Mouse (Mus musculus): ENCODE data around the gene Cilp2. TPM values are rescaled to one million over a fixed set of nuclear protein-coding genes. Genes with fewer than 3 reads are reported as not detected.

Cilp2 gene
- polyA plus RNA-seq, 1 experiment from 2014 or later: 0.31 TPM

DNA sequence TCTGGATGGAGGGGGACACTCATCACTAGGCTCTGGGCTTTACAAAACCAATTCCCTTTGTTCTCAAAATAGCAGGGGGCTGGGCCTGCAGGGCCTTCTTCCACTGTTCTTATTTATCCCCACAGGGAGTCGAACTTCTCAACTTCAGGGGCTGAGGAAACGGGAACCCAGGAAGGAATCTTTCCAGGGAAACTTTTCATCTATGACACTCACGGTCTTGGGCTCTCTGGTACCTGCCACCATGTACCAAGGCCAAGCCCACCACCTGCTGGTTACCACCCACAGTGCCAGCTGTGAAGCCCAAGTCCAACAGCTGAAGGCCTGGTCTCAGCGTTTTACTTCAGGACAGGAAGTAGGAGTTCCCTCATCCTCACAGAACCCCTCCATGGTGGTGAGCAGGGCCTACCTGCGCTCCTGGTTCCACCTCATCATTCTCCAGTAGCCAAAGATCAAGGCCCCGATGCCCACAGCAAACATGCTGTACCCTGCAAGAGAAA is 7.4 kb upstream of the Cilp2 start:
- H3K27me3 ChIP-seq (ENCODE audit: control insufficient read depth, insufficient read depth, low read length): peaks cover 9% of the 10 kb centered on the region
- peaks cover 21% of the 10 kb centered on the region for H3K4me1 ChIP-seq (ENCODE audit: control insufficient read depth, insufficient read depth, low read length)
- no peak for ATAC-seq (ENCODE audit: low FRiP score)
- H3K27ac ChIP-seq (ENCODE audit: low read depth, low read length): no peak overlapping the region
- H3K9ac ChIP-seq (ENCODE audit: low read length): no peak overlapping the region
- DNase-seq (ENCODE audit: low spot score, missing footprints): peak; percentile 79
- no peak overlapping the region for H3K4me2 ChIP-seq
- no peaks in the 10 kb centered on the region; the same call in 1 of the 2 replicates for H3K36me3 ChIP-seq (ENCODE audit: control insufficient read depth, insufficient read depth, low read length)
- H3K9me3 ChIP-seq (ENCODE audit: control insufficient read depth, low read length): no peaks in the 10 kb centered on the region
- WGBS: 47% methylated on average over 6 of the region's 6 CpGs
- no peak overlapping the region for H3K4me3 ChIP-seq (ENCODE audit: low read depth, low read length)

GRCm38 (mm10) chr8:69893863-69894262 is 6.4 kb upstream of the Cilp2 start:
- WGBS: 31% methylated on average over 17 of the region's 17 CpGs
- Histone ChIP-seq H3K4me2 (no peak overlapping the region), H3K36me3 (ENCODE audit: control insufficient read depth, insufficient read depth, low read length) (no peaks in the 10 kb centered on the region; the same call in 1 of the 2 replicates), H3K4me1 (ENCODE audit: control insufficient read depth, insufficient read depth, low read length) (peaks cover 26% of the 10 kb centered on the region), H3K9me3 (ENCODE audit: control insufficient read depth, low read length) (no peaks in the 10 kb centered on the region), H3K27ac (ENCODE audit: low read depth, low read length) (no peak overlapping the region), H3K4me3 (ENCODE audit: low read depth, low read length) (no peak overlapping the region), H3K9ac (ENCODE audit: low read length) (no peak overlapping the region), H3K27me3 (ENCODE audit: control insufficient read depth, insufficient read depth, low read length) (peaks cover 19% of the 10 kb centered on the region)
- DNase-seq (ENCODE audit: low spot score, missing footprints) (peak; percentile 92), ATAC-seq (ENCODE audit: low FRiP score) (peak; percentile 29)

GRCm38 (mm10) chr8:69890813-69891241 is 3.3 kb upstream of the Cilp2 start:
- no peak overlapping the region for H3K4me3 ChIP-seq (ENCODE audit: low read depth, low read length)
- no peak overlapping the region for H3K4me2 ChIP-seq
- peaks cover 50% of the 10 kb centered on the region for H3K27me3 ChIP-seq (ENCODE audit: control insufficient read depth, insufficient read depth, low read length)
- no peak for ATAC-seq (ENCODE audit: low FRiP score)
- DNase-seq (ENCODE audit: low spot score, missing footprints): peak; percentile 93
- no peaks in the 10 kb centered on the region; the same call in 1 of the 2 replicates for H3K36me3 ChIP-seq (ENCODE audit: control insufficient read depth, insufficient read depth, low read length)
- H3K27ac ChIP-seq (ENCODE audit: low read depth, low read length): no peak overlapping the region
- peaks cover 34% of the 10 kb centered on the region for H3K4me1 ChIP-seq (ENCODE audit: control insufficient read depth, insufficient read depth, low read length)
- H3K9me3 ChIP-seq (ENCODE audit: control insufficient read depth, low read length): no peaks in the 10 kb centered on the region
- H3K9ac ChIP-seq (ENCODE audit: low read length): no peak overlapping the region
- WGBS: 37% methylated on average over 19 of the region's 19 CpGs

DNA sequence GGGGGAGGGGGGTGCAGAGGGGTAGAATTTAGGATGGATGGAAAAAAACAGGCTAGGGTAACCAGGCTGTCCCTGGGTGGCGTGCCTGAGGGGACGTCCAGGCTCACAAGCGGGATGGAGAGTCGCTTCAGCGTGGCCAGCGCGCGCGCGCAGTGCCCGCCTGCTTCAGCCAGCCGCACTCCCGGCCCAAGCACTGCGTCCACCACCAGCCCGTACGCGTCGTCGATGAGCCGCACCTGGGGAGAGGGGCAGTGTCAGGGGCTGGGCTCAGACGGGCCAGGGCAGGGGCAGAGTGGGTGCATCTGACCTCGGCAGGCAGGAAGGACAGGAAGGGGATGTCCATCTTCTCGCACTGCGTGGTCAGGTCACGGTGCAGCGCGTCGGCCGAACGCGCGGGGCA is 1.4 kb upstream of the Cilp2 start:
- Histone ChIP-seq H3K4me3 (ENCODE audit: low read depth, low read length) (peak overlapping the region; percentile 1), H3K4me1 (ENCODE audit: control insufficient read depth, insufficient read depth, low read length) (peaks cover 25% of the 10 kb centered on the region), H3K36me3 (ENCODE audit: control insufficient read depth, insufficient read depth, low read length) (no peaks in the 10 kb centered on the region; the same call in 1 of the 2 replicates), H3K4me2 (no peak overlapping the region), H3K9me3 (ENCODE audit: control insufficient read depth, low read length) (no peaks in the 10 kb centered on the region), H3K27ac (ENCODE audit: low read depth, low read length) (no peak overlapping the region), H3K27me3 (ENCODE audit: control insufficient read depth, insufficient read depth, low read length) (peaks cover 69% of the 10 kb centered on the region), H3K9ac (ENCODE audit: low read length) (no peak overlapping the region)
- DNase-seq (ENCODE audit: low spot score, missing footprints) (peak; percentile 87), ATAC-seq (ENCODE audit: low FRiP score) (peak; percentile 7; the same call in 1 of the 2 replicates)
- 5% methylated on average over 32 of the region's 32 CpGs for WGBS

- peaks cover 74% of the 10 kb centered on the region for H3K27me3 ChIP-seq (ENCODE audit: control insufficient read depth, insufficient read depth, low read length)
Measured at GRCm38 (mm10) chr8:69888244-69888866, 868 bp upstream of the Cilp2 start.

DNA sequence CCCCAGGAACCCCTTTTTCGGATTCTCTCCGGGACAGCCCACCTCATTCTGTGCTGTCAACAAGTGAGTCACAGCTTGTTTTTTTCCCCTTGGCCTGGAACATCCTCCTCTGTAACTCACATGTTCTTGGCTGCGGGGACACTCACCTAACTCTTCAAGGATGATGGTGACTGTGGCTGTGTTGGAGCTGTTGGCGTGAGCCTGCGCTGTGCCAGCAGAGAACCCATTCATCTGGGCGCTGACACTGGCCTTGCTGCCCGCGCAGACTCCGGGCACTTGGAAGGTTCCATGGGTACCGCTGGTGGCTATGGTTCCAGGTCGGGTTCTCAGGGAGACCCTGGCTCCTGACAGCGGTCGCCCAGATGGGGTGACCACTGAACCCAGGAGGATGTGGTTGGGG is 3.3 kb downstream of the Cilp2 start:
- no peak overlapping the region for H3K4me3 ChIP-seq (ENCODE audit: low read depth, low read length)
- no peak overlapping the region for H3K4me2 ChIP-seq
- ATAC-seq (ENCODE audit: low FRiP score) (no peak), DNase-seq (ENCODE audit: low spot score, missing footprints) (peak; percentile 82)
- H3K36me3 ChIP-seq (ENCODE audit: control insufficient read depth, insufficient read depth, low read length): no peaks in the 10 kb centered on the region
- H3K9ac ChIP-seq (ENCODE audit: low read length): no peak overlapping the region
- peaks cover 100% of the 10 kb centered on the region for H3K27me3 ChIP-seq (ENCODE audit: control insufficient read depth, insufficient read depth, low read length)
- H3K4me1 ChIP-seq (ENCODE audit: control insufficient read depth, insufficient read depth, low read length): peaks cover 21% of the 10 kb centered on the region
- no peak overlapping the region for H3K27ac ChIP-seq (ENCODE audit: low read depth, low read length)
- WGBS: 51% methylated on average over 13 of the region's 13 CpGs
- H3K9me3 ChIP-seq (ENCODE audit: control insufficient read depth, low read length): no peaks in the 10 kb centered on the region

More at GRCm38 (mm10) chr8:69888244-69888866, 868 bp upstream of the Cilp2 start:
- Histone ChIP-seq H3K9ac (ENCODE audit: low read length) (no peak overlapping the region), H3K4me2 (no peak overlapping the region), H3K36me3 (ENCODE audit: control insufficient read depth, insufficient read depth, low read length) (no peaks in the 10 kb centered on the region), H3K4me1 (ENCODE audit: control insufficient read depth, insufficient read depth, low read length) (peaks cover 20% of the 10 kb centered on the region), H3K4me3 (ENCODE audit: low read depth, low read length) (peak overlapping the region; percentile 14), H3K27ac (ENCODE audit: low read depth, low read length) (no peak overlapping the region), H3K9me3 (ENCODE audit: control insufficient read depth, low read length) (no peaks in the 10 kb centered on the region)
- 9% methylated on average over 24 of the region's 24 CpGs for WGBS
- ATAC-seq (ENCODE audit: low FRiP score): no peak
- peak; percentile 93 for DNase-seq (ENCODE audit: low spot score, missing footprints)

GRCm38 (mm10) chr8:69882833-69883600 is 4.5 kb downstream of the Cilp2 start:
- DNase-seq (ENCODE audit: low spot score, missing footprints) (peak; percentile 90), ATAC-seq (ENCODE audit: low FRiP score) (no peak)
- H3K4me2 ChIP-seq: no peak overlapping the region
- H3K4me3 ChIP-seq (ENCODE audit: low read depth, low read length): no peak overlapping the region
- peaks cover 96% of the 10 kb centered on the region for H3K27me3 ChIP-seq (ENCODE audit: control insufficient read depth, insufficient read depth, low read length)
- peaks cover 19% of the 10 kb centered on the region for H3K4me1 ChIP-seq (ENCODE audit: control insufficient read depth, insufficient read depth, low read length)
- no peak overlapping the region for H3K9ac ChIP-seq (ENCODE audit: low read length)
- H3K27ac ChIP-seq (ENCODE audit: low read depth, low read length): no peak overlapping the region
- no peaks in the 10 kb centered on the region for H3K36me3 ChIP-seq (ENCODE audit: control insufficient read depth, insufficient read depth, low read length)
- 10% methylated on average over 52 of the region's 52 CpGs for WGBS
- H3K9me3 ChIP-seq (ENCODE audit: control insufficient read depth, low read length): no peaks in the 10 kb centered on the region

DNA sequence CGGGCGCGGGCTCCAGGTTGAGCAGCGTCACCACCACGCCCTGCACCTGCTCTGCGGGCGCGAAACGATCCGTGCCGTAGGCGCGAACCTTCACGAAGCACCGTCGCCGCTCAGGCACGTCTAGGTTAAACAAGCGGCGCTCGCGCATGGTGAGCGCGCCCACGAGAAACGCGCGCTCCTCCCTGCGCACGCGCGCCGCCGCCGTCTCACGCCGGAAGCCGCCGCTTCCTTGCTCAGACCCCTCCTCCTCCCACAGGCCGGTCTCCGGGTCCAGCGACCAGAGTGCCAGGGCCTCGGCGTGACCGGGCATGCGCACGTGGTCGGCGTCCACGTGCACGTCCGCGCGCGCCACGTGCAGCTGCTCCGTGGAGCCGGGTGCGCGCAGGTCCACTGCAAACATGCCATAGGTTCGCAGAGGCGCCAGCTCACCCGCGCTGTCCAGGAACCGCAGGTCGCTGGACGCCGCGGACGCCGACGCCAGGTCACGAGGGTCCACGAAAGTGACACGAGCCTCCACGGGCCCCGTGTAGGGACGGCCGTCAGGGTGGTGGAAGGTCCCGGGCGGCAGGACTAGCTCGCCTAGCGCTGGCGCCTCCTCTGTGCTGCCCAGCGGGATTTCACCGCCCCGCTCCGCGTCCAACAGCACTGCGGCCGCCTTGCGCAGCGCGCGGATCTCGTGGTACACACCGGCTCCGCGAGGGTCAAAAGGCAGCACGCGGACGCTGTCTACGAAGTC is 5.3 kb downstream of the Cilp2 start:
- Histone ChIP-seq H3K36me3 (ENCODE audit: control insufficient read depth, insufficient read depth, low read length) (no peaks in the 10 kb centered on the region), H3K9me3 (ENCODE audit: control insufficient read depth, low read length) (no peaks in the 10 kb centered on the region), H3K4me2 (peak overlapping the region; percentile 43), H3K27ac (ENCODE audit: low read depth, low read length) (no peak overlapping the region), H3K27me3 (ENCODE audit: control insufficient read depth, insufficient read depth, low read length) (peaks cover 90% of the 10 kb centered on the region), H3K4me3 (ENCODE audit: low read depth, low read length) (peak overlapping the region; percentile 32), H3K9ac (ENCODE audit: low read length) (no peak overlapping the region; the same call in 1 of the 2 replicates), H3K4me1 (ENCODE audit: control insufficient read depth, insufficient read depth, low read length) (peaks cover 11% of the 10 kb centered on the region)
- DNase-seq (ENCODE audit: low spot score, missing footprints) (peak; percentile 95), ATAC-seq (ENCODE audit: low FRiP score) (peak; percentile 53)
- WGBS: 6% methylated on average over 103 of the region's 103 CpGs
